Mouse (Mus musculus) brain, embryonic 14.5 days (tissue): Measurements from ENCODE around the gene Depdc5.

Experiments used
- CTCF ChIP-seq: fragments of 200-500 bp; IDR thresholded peaks from 2 replicates; pipeline ENCODE4 v1.5.1; 2012; ENCODE audit warnings: inconsistent platforms, mild to moderate bottlenecking, moderate library complexity, borderline replicate concordance; ENCODE audit not compliant: insufficient read depth, insufficient read length; ENCODE audit errors: extremely low read depth
- POLR2A ChIP-seq: fragments of 200-500 bp; IDR thresholded peaks from 2 replicates; pipeline ENCODE4 v1.6.1; 2012; ENCODE audit warnings: mild to moderate bottlenecking, inconsistent platforms, borderline replicate concordance; ENCODE audit not compliant: poor library complexity, insufficient read depth, insufficient read length, severe bottlenecking; ENCODE audit errors: extremely low read depth

GRCm38 (mm10) chr5:32955716-32956115 is 92.2 kb downstream of the Depdc5 start:
- no peak for TF ChIP-seq CTCF
- TF ChIP-seq POLR2A: no peak
